Mouse (Mus musculus) erythroblast, embryonic 14.5 days (primary cell): ENCODE data around the gene Ifitm2. TPM values are rescaled to one million over a fixed set of nuclear protein-coding genes. Genes with fewer than 3 reads are reported as not detected.

Source experiments
- H3K27me3 ChIP-seq: 2 replicates; pipeline ENCODE4 v1.6.1; 2012; ENCODE audit warnings: inconsistent platforms; ENCODE audit not compliant: control insufficient read depth
- H3K36me3 ChIP-seq: 2 replicates; pipeline ENCODE4 v1.6.1; 2012; ENCODE audit warnings: mild to moderate bottlenecking, inconsistent platforms; ENCODE audit not compliant: control insufficient read depth
- H3K4me1 ChIP-seq: 2 replicates; pipeline ENCODE4 v1.6.1; 2012; ENCODE audit warnings: inconsistent platforms; ENCODE audit not compliant: control insufficient read depth
- H3K4me3 ChIP-seq: replicated peaks from 2 replicates; pipeline ENCODE3; 2012; ENCODE audit warnings: moderate library complexity, mild to moderate bottlenecking, inconsistent platforms
- H3K9me3 ChIP-seq: 2 replicates; pipeline ENCODE4 v1.6.1; 2012; ENCODE audit warnings: low read length, inconsistent platforms, mixed read lengths; ENCODE audit not compliant: control insufficient read depth
- GATA1 ChIP-seq: IDR thresholded peaks from 2 replicates; pipeline ENCODE4 v1.6.1; 2012; ENCODE audit warnings: low read length, inconsistent platforms, mixed read lengths
- TAL1 ChIP-seq: IDR thresholded peaks from 3 replicates; pipeline ENCODE4 v1.6.1; 2012; ENCODE audit warnings: low read length, inconsistent platforms, mixed read lengths
- polyA plus RNA-seq: library from polyadenylated mRNA; stranded (reverse); fragments of >175 nt; gene quantifications from 2 replicates; pipeline ENCODE4 v1.2.3, GENCODE M21; 2012

Gene Ifitm2
- polyA plus RNA-seq, 1 experiment = 3.7 TPM

DNA sequence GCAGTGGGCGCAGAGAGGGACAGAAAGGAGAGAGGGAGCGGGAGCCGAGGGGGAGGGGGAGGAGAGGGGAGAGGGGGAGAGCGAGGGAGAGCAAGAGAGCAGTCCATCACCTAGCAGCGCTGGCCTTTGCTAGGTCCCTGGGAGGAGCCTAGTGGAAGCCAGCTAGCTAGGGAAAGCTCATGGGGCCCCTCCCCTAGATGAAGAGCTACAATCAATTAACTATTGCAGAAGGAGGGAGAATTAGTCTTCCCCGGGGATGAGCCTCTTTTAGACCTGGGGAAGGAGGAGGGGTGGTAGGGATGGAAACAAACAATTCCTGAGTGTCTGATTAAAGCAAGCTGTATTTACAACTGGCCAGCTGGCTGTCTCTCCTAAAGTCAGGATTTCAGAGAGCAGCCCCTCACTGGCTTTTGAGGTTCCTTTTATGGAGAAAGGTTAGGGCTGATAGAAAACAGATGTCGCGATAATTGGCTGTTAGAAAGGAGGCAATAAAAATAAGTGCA, 16.1 kb downstream of the Ifitm2 start:
- H3K4me3 ChIP-seq = no peak overlapping the region
- no peaks in the 10 kb centered on the region for H3K9me3 ChIP-seq
- peaks cover under 1% of the 10 kb centered on the region; the same call in 1 of the 2 replicates for H3K36me3 ChIP-seq
- H3K27me3 ChIP-seq = peaks cover 20% of the 10 kb centered on the region
- TF ChIP-seq GATA1 (no peak), TAL1 (no peak)
- H3K4me1 ChIP-seq = peaks cover 14% of the 10 kb centered on the region

DNA sequence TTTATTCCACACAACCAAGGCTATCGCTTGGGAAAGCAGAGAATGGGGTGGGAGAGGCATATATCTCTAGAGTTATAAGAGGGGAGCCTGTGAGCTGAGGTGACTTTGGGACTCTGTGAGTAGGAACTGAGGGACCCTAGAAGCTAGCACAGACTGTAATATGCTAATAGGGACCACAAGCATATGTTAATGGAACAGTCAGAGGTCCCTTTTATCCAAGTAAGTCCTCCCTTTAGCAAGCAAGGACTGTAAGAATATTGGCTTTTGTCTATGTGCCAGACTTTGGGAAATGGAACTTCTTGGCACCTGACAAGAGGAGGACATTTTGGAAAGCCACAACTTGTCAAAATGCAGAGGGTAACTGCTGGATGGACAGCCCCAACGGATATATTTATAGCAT, 16.9 kb downstream of the Ifitm2 start:
- H3K27me3 ChIP-seq = peaks cover 27% of the 10 kb centered on the region
- TF ChIP-seq GATA1 (no peak), TAL1 (no peak)
- H3K36me3 ChIP-seq = no peaks in the 10 kb centered on the region
- H3K9me3 ChIP-seq = no peaks in the 10 kb centered on the region
- no peak overlapping the region for H3K4me3 ChIP-seq
- H3K4me1 ChIP-seq = peaks cover 14% of the 10 kb centered on the region

DNA sequence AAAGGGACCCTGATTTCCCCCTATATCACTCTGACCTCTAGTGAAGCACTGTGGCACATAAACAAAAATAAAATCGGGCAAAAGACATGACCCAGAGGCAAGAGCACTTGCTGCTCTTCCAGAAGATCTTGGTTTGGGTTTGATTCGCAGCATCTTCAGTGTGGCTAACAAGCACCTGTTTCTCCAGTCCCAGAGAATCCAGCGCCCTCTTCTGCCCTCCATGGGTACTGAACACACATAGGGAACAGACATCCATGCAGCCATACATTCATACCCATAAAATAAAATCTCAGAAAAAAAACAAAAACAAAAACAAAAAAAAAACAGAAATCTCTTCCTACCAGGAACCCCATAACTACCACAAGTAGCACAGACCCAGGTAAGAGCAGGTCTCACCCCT, 17.4 kb downstream of the Ifitm2 start:
- Histone ChIP-seq H3K4me3 (no peak overlapping the region), H3K36me3 (no peaks in the 10 kb centered on the region), H3K9me3 (no peaks in the 10 kb centered on the region), H3K27me3 (peaks cover 27% of the 10 kb centered on the region), H3K4me1 (peaks cover 14% of the 10 kb centered on the region)
- TF ChIP-seq TAL1 (no peak), GATA1 (no peak)

DNA sequence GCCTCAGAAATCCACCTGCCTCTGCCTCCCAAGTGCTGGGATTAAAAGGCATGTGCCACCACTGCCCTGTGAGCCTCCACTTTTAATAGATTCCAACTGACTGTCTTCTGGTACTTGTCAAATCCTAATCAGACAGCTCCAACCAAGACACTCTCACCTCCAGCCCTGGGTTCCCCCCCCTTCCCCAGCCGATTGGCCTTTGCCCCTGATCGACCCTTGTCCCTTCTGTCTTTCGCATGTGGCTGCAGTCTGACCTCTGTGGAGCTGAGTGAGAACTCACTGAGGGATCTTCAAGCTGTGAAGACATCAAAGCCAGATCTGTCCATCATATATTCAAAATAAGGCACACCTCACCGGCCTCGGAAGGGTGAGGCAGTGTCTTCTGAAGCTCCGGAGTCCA, 28.6 kb downstream of the Ifitm2 start:
- TF ChIP-seq GATA1 (no peak), TAL1 (no peak)
- no peaks in the 10 kb centered on the region for H3K4me1 ChIP-seq
- H3K36me3 ChIP-seq = peaks cover 3% of the 10 kb centered on the region; the same call in 1 of the 2 replicates

DNA sequence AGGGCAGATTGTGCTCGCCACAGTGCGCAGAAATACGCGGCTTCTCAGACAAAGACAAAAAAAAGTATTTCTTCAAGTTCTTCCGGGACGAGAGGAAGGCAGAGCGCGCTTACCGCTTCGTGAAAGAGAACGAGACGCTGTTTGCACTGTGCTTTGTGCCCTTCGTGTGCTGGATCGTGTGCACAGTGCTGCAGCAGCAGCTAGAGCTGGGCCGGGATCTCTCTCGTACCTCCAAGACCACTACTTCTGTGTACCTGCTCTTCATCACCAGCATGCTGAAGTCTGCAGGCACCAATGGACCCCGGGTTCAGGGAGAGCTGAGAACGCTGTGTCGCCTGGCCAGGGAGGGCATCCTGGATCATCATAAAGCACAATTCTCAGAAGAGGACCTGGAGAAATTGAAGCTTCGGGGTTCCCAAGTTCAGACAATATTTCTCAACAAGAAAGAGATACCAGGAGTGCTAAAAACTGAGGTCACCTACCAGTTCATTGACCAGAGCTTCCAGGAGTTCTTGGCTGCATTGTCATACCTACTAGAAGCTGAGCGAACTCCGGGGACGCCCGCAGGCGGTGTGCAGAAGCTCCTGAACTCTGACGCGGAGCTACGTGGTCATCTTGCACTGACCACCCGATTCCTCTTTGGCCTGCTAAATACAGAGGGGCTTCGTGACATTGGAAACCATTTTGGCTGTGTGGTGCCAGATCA, 32.6 kb downstream of the Ifitm2 start:
- Histone ChIP-seq H3K36me3 (peaks cover 3% of the 10 kb centered on the region; the same call in 1 of the 2 replicates), H3K4me1 (peaks cover 2% of the 10 kb centered on the region; the same call in 1 of the 2 replicates), H3K27me3 (peaks cover 59% of the 10 kb centered on the region), H3K4me3 (no peak overlapping the region), H3K9me3 (no peaks in the 10 kb centered on the region; the same call in 1 of the 2 replicates)
- TF ChIP-seq TAL1 = no peak

More for the DNA sequence above, 28.6 kb downstream of the Ifitm2 start:
- no peaks in the 10 kb centered on the region; the same call in none of the 2 replicates for H3K9me3 ChIP-seq
- H3K27me3 ChIP-seq = peaks cover 32% of the 10 kb centered on the region
- H3K4me3 ChIP-seq = no peak overlapping the region

DNA sequence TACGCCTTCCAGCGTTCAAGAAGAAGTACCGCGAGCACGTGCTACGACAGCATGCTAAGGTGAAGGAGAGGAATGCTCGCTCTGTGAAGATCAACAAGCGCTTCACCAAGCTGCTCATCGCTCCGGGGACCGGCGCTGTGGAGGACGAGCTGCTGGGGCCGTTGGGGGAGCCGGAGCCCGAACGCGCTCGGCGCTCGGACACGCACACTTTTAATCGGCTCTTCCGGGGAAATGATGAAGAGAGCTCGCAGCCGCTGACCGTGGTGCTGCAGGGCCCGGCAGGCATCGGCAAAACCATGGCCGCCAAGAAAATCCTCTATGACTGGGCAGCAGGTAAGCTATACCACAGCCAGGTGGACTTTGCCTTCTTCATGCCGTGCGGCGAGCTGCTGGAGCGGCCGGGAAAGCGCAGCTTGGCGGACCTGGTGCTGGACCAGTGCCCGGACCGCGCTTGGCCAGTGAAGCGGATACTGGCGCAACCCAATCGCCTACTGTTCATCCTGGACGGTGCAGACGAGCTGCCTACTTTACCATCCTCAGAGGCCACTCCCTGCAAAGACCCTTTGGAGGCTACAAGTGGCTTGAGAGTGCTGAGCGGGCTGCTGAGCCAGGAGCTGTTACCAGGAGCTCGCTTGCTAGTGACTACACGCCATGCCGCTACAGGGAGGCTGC, 33.3 kb downstream of the Ifitm2 start:
- H3K4me1 ChIP-seq = peaks cover 2% of the 10 kb centered on the region; the same call in 1 of the 2 replicates
- H3K27me3 ChIP-seq = peaks cover 61% of the 10 kb centered on the region
- H3K9me3 ChIP-seq = no peaks in the 10 kb centered on the region; the same call in 1 of the 2 replicates
- H3K36me3 ChIP-seq = peaks cover 3% of the 10 kb centered on the region; the same call in 1 of the 2 replicates
- H3K4me3 ChIP-seq = no peak overlapping the region
- TF ChIP-seq GATA1 (no peak), TAL1 (no peak)

DNA sequence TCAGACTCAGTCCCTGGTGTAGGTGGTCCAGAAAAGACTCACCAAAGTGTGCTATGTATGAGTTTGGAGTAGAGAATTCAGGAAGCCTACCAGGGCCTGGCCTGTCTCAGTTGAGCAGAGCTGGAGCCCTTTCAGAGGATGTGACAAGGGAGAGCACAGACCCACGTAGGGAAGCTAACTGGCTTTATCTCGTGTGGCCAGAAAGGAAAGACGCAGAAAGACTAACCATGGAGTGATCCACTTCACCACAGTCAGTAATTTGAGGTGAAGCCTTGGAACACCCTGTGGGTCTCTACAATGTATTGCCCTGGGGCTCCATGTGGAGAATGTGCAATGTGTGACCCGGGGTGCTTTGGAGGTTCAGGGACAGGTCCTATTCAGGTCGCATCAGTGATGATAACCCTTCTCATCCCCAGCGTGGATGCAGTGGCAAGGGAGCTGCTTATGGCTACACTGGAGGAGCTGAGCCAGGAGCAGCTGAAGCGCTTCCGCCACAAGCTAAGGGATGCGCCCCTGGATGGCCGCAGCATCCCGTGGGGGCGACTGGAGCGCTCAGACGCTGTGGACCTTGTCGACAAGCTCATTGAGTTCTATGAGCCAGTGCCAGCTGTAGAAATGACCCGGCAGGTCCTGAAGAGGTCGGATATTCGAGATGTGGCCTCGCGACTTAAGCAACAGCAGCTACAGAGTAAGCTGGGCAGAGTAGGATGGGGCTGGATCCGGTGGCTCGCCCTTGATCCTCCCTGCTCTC, 34.4 kb downstream of the Ifitm2 start:
- Histone ChIP-seq H3K27me3 (peaks cover 61% of the 10 kb centered on the region), H3K4me1 (peaks cover 2% of the 10 kb centered on the region; the same call in 1 of the 2 replicates), H3K4me3 (no peak overlapping the region), H3K9me3 (no peaks in the 10 kb centered on the region; the same call in 1 of the 2 replicates), H3K36me3 (peaks cover 3% of the 10 kb centered on the region; the same call in 1 of the 2 replicates)
- no peak for TF ChIP-seq TAL1
- no peak for TF ChIP-seq GATA1

DNA sequence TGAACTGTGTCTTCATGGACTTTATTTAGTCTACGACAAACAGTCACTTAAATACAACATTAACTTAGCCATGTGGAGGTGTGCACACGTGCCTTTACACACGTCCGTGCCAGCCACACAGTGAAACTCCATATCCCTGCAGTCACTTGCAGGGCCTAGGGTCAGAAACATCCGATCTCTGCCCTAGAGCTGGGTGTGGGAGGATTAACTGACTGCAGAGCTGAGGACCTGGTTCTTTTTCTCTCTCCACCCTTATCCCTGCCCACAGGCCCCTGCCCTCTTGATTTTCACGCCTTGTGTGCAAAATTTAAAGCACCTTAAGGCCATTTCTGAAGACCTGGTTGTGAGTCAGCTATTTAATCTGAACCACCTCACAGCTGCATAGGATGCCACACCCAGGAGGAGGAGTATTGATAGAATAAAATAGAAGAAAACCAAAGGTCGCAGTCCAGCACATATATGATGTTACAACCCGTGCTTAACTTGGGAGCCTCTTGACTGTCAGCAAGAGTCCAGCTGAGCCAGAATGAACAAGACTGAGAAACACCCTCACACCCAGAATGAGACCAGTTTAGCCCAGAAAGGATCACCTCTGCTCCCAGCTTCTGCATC, 35.3 kb downstream of the Ifitm2 start, which contains the start of gene Nlrp6:
Gene Nlrp6, plus strand, starts transcription at position 485 of the 612 bp plus-strand sequence.
- Histone ChIP-seq H3K4me1 (peaks cover 2% of the 10 kb centered on the region; the same call in 1 of the 2 replicates), H3K27me3 (peaks cover 61% of the 10 kb centered on the region), H3K4me3 (no peak within 1 kb of the TSS)

More for the DNA sequence above, 35.3 kb downstream of the Ifitm2 start, which contains the start of gene Nlrp6:
- Histone ChIP-seq H3K36me3 (peaks cover 3% of the 10 kb centered on the region; the same call in 1 of the 2 replicates), H3K9me3 (no peaks in the 10 kb centered on the region; the same call in 1 of the 2 replicates)
- no peak for TF ChIP-seq GATA1
- no peak for TF ChIP-seq TAL1
